In the genomic region with DNA sequence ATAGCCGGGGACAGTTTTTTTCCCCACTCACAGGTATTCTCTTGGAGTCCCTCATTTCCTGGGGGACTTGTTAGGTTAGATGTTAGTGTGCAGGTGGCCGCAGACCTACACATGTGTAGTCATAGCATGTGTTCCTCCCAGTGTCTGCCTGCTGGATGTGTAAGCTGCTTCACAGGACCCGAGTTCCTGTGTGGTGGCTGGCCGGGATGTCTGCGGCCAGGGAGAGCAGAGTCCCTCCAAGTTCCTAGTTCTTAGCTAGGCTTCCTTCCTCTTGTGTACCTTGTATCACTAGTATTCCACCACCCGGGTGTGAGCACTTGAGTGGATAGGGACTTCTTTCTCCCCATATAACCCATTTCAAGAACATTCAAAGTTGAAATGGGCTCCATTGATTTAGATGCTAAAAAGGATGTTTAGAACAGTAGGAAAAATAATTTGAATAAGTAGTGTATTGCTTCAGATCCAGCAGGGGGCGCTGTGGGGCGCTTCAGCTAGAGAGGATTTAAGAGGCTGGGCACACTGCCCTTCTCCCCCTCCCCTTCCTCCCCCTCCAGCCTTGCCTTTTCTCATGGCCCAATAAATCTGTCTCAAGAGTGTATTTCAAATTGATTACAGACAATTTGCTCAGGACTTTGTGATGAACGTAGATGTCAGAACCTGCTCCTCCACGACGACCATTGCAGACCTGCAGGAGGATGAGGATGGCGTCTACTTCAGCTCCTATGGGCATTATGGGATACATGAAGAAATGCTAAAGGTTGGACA, we compare ENCODE assay signal across 8 mouse cellular contexts. TPM values are rescaled to one million over a fixed set of nuclear protein-coding genes. Genes with fewer than 3 reads are reported as not detected.
DNase-seq lines count a peak whose midpoint lies in the region.

No protein-coding gene starts in this region.

- peak; percentile 60 to 65 for DNase-seq in left cerebral cortex, adult 18-20 months (ENCODE audit: low spot score in 2 of 2)
- DNase-seq in left cerebral cortex, adult 8-10 months (ENCODE audit: low spot score in 2 of 2), result no peak
- peak; percentile 74 for DNase-seq in MN1 (ENCODE audit: low spot score)
- peak; percentile 25 for DNase-seq in cerebellum, adult 8-10 months
- DNase-seq in frontal cortex, postnatal 36 days (ENCODE audit: low spot score in 2 of 2), result peak; percentile 33 to 39
- peak; percentile 44 to 86 for DNase-seq in kidney, postnatal 36 days
- DNase-seq in naive thymus-derived CD4-positive, alpha-beta T cell, adult 2 months (ENCODE audit: low read depth), result peak; percentile 74
- DNase-seq in urinary bladder, postnatal 4 days (ENCODE audit: low spot score in 2 of 2), result peak; percentile 28 to 68

RNA-seq across cellular contexts. Expression of gene Prmt3, which starts 8.7 kb away (rescaled TPM):
- 10 to 100 TPM; 34.6 to 36.5 TPM for total RNA-seq in left cerebral cortex, adult 18-20 months (2021)
- 10 to 100 TPM; 27.8 to 37.7 (median 30.8) TPM for total RNA-seq in left cerebral cortex, adult 8-10 months (2022)

RNA-seq across cellular contexts. Expression of gene Htatip2, which starts 27.9 kb away (rescaled TPM):
- total RNA-seq in left cerebral cortex, adult 18-20 months (2021), result 10 to 100 TPM; 15.5 to 17.5 TPM
- total RNA-seq in left cerebral cortex, adult 8-10 months (2022), result 10 to 100 TPM; 15.7 to 19.3 (median 16.5) TPM

Comparison
In these comparisons a context has a peak if more than half of its experiments do, and no peak if none do; other contexts are left out.
1. DNase-seq: peak in left cerebral cortex, adult 18-20 months (2 of 2), MN1 (single experiment), cerebellum, adult 8-10 months (single experiment), frontal cortex, postnatal 36 days (2 of 2), kidney, postnatal 36 days (2 of 2), naive thymus-derived CD4-positive, alpha-beta T cell, adult 2 months (single experiment) and urinary bladder, postnatal 4 days (2 of 2); none in left cerebral cortex, adult 8-10 months (0 of 2).